Mouse (Mus musculus): ENCODE data around the gene Ptgis.

DNA sequence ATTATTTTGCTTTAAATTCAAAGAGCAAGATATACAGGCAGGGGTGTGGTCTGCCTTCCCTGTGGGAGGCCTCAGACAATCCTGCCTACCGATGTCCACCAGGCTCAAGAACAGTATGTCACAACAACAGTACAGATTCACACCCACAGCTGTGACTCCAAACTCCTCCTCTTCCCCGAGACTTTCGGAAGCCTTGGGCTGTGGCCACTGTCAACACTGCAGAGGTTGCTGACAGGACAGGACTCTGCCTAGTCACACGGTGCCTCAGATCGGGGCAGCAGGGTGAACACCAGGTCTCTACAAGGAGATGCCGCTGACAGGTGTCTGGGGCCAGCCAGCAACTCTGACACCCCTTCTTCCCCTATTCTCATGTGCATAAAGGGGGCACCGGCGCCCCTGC lies 92.7 kb downstream of the Ptgis start:
- no peak for TF ChIP-seq CTCF (IDR thresholded peaks at IDR 0.05; ENCODE audit: extremely low read depth, insufficient read length, insufficient replicate concordance, low read depth, low read length)
- no peak for TF ChIP-seq POLR2A (IDR thresholded peaks at IDR 0.05; ENCODE audit: low read depth, low read length)
